Mouse (Mus musculus): ENCODE measurements at regions not wholly inside any gene's neighbourhood (a gene's known extent, or its start where the extent isn't known, plus 50 kb on each side); places are given as distances from the start of the nearest gene placed in this dataset.

DNA sequence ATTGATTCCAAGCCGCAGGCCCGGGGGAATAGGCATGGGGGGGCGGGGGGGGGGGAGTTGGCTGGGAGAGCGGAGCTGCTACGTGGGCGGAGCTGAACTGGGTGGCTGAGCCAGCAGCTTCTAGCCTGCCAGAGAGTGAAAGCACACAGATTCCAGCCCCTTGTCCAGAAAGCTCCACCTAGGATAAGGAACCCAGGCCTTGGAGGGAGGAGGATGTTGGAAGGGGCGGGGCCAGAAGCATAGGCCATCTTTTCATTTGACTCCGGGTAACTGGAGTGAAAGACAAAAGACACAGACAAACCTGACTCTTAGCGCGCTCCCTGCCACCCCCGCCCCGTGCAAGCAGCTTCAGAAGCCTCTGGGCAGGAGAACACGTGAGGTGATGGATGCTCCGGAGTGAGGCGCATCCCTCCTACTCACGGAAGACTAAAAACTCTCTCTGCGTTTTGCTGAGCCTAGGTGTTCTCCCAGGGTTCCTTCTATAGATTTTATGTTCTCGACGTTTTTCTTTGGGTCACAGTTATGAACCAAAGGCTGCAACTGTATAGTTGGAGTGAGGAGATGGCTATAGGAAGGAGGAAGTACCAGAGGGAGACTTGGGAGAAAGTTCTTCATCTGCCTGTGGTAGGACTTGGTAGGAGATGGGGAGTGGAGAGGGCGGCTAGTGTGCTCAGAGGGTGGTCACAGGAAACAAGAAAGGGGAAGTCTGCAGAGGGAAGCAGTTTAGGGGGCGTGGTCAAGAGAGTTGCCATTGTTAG, 84.8 kb upstream of the Mafb start:
- no peak for TF ChIP-seq POLR2AphosphoS5 (IDR thresholded peaks at IDR 0.05; ENCODE audit: insufficient replicate concordance, low read depth, low read length)
- no peak for TF ChIP-seq GATA1 (IDR thresholded peaks at IDR 0.05; ENCODE audit: borderline replicate concordance, low read length)
- TF ChIP-seq CTCF (IDR thresholded peaks at IDR 0.05; ENCODE audit: low read depth, low read length), result no peak
- no peak for TF ChIP-seq GATA2 (IDR thresholded peaks at IDR 0.05; ENCODE audit: borderline replicate concordance, low read depth, low read length)
- no peak for TF ChIP-seq TAL1 (conservative IDR thresholded peaks at IDR 0.05; ENCODE audit: low read depth, low read length)
